Mouse (Mus musculus): ENCODE measurements around the gene Vmn2r124. TPM values are rescaled to one million over a fixed set of nuclear protein-coding genes. Genes with fewer than 3 reads are reported as not detected.

Vmn2r124 gene
- polyA plus RNA-seq (2012; rRNA removed): not detected in 2 replicates

GRCm38 (mm10) chr17:18049124-18049523 is at the start of gene Vmn2r124:
TSS of gene Vmn2r124 (plus strand) at chr17:18049424.

DNA sequence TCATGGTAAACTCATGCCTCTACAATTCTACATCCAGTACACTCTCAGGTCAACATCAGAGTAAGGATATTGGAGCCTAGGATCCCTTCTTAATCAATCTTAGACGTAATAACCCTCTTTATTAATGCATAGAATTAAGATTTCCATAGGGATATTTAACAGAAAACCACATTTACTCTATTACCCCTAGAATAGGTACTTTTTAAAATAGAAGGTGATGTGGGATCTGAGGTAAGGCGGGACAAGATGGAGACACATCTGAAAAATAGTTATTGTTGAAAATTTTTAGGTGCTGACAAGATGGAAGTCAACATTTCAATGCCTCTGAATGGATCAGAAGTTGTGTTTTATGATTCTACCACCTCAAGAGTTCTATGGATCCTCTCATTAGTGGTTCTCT is 27.8 kb upstream of the Vmn2r124 start, which contains the start of gene Fpr-rs4:
Gene Fpr-rs4, plus strand, starts transcription at position 301 of the 400 bp plus-strand sequence.

DNA sequence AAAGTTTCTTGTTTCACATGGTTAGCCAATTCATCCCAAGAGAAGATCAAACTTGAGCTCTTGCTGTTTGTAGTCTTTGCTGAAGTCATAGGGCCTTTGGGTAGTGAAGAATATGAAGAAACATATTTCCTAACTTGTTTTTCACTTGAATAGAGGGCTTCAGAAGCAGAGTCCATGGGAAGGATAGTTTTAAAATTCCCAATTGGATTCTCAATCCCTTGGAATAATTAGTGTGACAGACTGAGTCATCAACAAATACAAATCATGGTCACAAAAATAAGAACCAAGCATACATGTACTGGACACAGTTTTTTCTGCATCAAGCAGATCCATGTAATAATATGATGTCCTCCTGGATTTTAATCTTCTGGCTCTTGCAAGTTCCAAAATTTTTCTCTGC is 35.5 kb downstream of the Vmn2r124 start, which contains the start of gene Vmn2r91:
Gene Vmn2r91, plus strand, starts transcription at position 301 of the 400 bp plus-strand sequence.

Other genes with a start within 250 kb of the Vmn2r124 start
- 13.5 and 14.3 TPM in 2 replicates for gene Spaca6, start 222.3 kb upstream of the Vmn2r124 start, polyA plus RNA-seq (2012; rRNA removed)
- gene Has1, start 194.2 kb upstream of the Vmn2r124 start, polyA plus RNA-seq (2012; rRNA removed): 0.45 and 0.58 TPM in 2 replicates
- 0.14 and 0.19 TPM in 2 replicates for gene Fpr1, start 165.5 kb upstream of the Vmn2r124 start, polyA plus RNA-seq (2012; rRNA removed)
- gene Fpr2, start 161.6 kb upstream of the Vmn2r124 start, polyA plus RNA-seq (2012; rRNA removed): 0.14 and 0.16 TPM in 2 replicates
- gene Fpr3, start 161.6 kb upstream of the Vmn2r124 start, polyA plus RNA-seq (2012; rRNA removed): not detected in 2 replicates
- not detected in 2 replicates for gene Fpr-rs4, start 27.7 kb upstream of the Vmn2r124 start, polyA plus RNA-seq (2012; rRNA removed)
- gene Vmn2r91, start 35.6 kb downstream of the Vmn2r124 start, polyA plus RNA-seq (2012; rRNA removed): not detected in 2 replicates
- not detected in 2 replicates for gene Vmn2r92, start 102.5 kb downstream of the Vmn2r124 start, polyA plus RNA-seq (2012; rRNA removed)
- gene Vmn2r94, start 228.3 kb downstream of the Vmn2r124 start, polyA plus RNA-seq (2012; rRNA removed): not detected in 2 replicates
- gene Vmn2r93, start 248.7 kb downstream of the Vmn2r124 start, polyA plus RNA-seq (2012; rRNA removed): not detected in 2 replicates

Measured in colon, adult 2 months (tissue).